In genomic region chr9:96866196-96866595, GRCm38 (mm10) we compare ENCODE assay signal across 21 mouse cellular contexts. TPM values are rescaled to one million over a fixed set of nuclear protein-coding genes. Genes with fewer than 3 reads are reported as not detected.
DNase-seq lines count a peak whose midpoint lies in the region; ATAC-seq and TF ChIP-seq lines count a peak whose summit lies in the region.
"Had no signal": no experiment of that assay in that cellular context is flagged by ENCODE, and none has a peak within 500 bp of the region (broad histone marks: within the 10 kb centered on the region; RNA-seq: fewer than 3 reads in every experiment).

No protein-coding gene starts in this region.

- H3K4me3 ChIP-seq in kidney, adult 2 months (ENCODE audit: insufficient read depth, low read depth, low read length) = no peak overlapping the region
- H3K4me3 ChIP-seq in layer of hippocampus, adult 2 months = no peak overlapping the region; the same call in 1 of the 2 replicates
- no peak overlapping the region for H3K4me3 ChIP-seq in midbrain, embryonic 15.5 days
- H3K4me3 ChIP-seq: heart, adult 2 months; heart, embryonic 13.5 days; limb, embryonic 15.5 days had no signal

- H3K4me2 ChIP-seq in midbrain, embryonic 15.5 days = no peak overlapping the region
- H3K4me2 ChIP-seq: heart, embryonic 13.5 days; limb, embryonic 15.5 days; lung, embryonic 14.5 days had no signal

- H3K9ac ChIP-seq in midbrain, embryonic 15.5 days = no peak overlapping the region
- H3K9ac ChIP-seq: heart, embryonic 13.5 days; limb, embryonic 15.5 days; liver, embryonic 14.5 days; lung, embryonic 14.5 days had no signal

- H3K9me3 ChIP-seq in midbrain, embryonic 15.5 days = no peaks in the 10 kb centered on the region
- H3K9me3 ChIP-seq: heart, embryonic 13.5 days; limb, embryonic 15.5 days had no signal

- H3K27ac ChIP-seq in kidney, adult 2 months (ENCODE audit: insufficient read depth, low read depth, low read length) = no peak overlapping the region
- H3K27ac ChIP-seq in layer of hippocampus, adult 2 months = peak overlapping the region; percentile 64; the same call in 1 of the 2 replicates
- H3K27ac ChIP-seq in midbrain, embryonic 15.5 days = peak overlapping the region; percentile 39; the same call in 1 of the 2 replicates
- H3K27ac ChIP-seq: heart, adult 2 months; heart, embryonic 13.5 days; limb, embryonic 15.5 days; liver, embryonic 14.5 days; stomach, postnatal 0 days had no signal

- WGBS in kidney, adult 2 months = 69% methylated on average over 5 of the region's 5 CpGs
- WGBS in midbrain, embryonic 15.5 days = 98% methylated on average over 5 of the region's 5 CpGs

- H3K27me3 ChIP-seq in kidney, adult 2 months (replicated peaks; ENCODE audit: control insufficient read depth, insufficient read depth, low read length) = no peaks in the 10 kb centered on the region
- H3K27me3 ChIP-seq in midbrain, embryonic 15.5 days (replicated peaks) = no peaks in the 10 kb centered on the region
- H3K27me3 ChIP-seq: heart, embryonic 13.5 days; limb, embryonic 15.5 days had no signal

- no peak for TF ChIP-seq POLR2A in kidney, adult 2 months (IDR thresholded peaks at IDR 0.05; ENCODE audit: low read depth, low read length)

- DNase-seq in adrenal gland, postnatal 14 days = peak; percentile 49
- no peak for DNase-seq in adrenal gland, postnatal 10 days
- peak; percentile 34 for DNase-seq in kidney, adult 2 months
- no peak for DNase-seq in kidney, adult 11 months
- DNase-seq in layer of hippocampus, adult 2 months (ENCODE audit: low spot score in 2 of 2) = no peak
- no peak for DNase-seq in layer of hippocampus, adult 18-20 months (ENCODE audit: low spot score in 2 of 2)
- no peak for DNase-seq in testis, postnatal 14 days (ENCODE audit: low spot score)
- DNase-seq: cerebellum, adult 11-12 months; cerebellum, postnatal 10 days; gastrocnemius, postnatal 36 days; heart, adult 2 months; heart, postnatal 14 days; layer of hippocampus, adult 9-11 months; left cerebral cortex, postnatal 4 days; lung, embryonic 14.5 days; right cerebral cortex, postnatal 14 days had no signal

- TF ChIP-seq CTCF in kidney, adult 2 months (conservative IDR thresholded peaks at IDR 0.05; ENCODE audit: insufficient read depth, insufficient read length, low read depth, low read length) = no peak
- TF ChIP-seq CTCF in layer of hippocampus, adult 2 months (conservative IDR thresholded peaks at IDR 0.05) = no peak

- ATAC-seq in midbrain, embryonic 15.5 days (replicated peaks) = no peak

- H3K4me1 ChIP-seq in kidney, adult 2 months (ENCODE audit: control insufficient read depth, insufficient read depth, low read length) = peaks cover 6% of the 10 kb centered on the region; the same call in 1 of the 2 replicates
- H3K4me1 ChIP-seq in midbrain, embryonic 15.5 days = peaks cover 23% of the 10 kb centered on the region

- no peaks in the 10 kb centered on the region for H3K36me3 ChIP-seq in kidney, adult 2 months (ENCODE audit: control insufficient read depth, insufficient read depth, low read length)
- no peaks in the 10 kb centered on the region for H3K36me3 ChIP-seq in midbrain, embryonic 15.5 days (replicated peaks)
- H3K36me3 ChIP-seq: heart, embryonic 13.5 days; limb, embryonic 15.5 days had no signal

RNA-seq across cellular contexts. Expression of gene Pxylp1, which starts 26.3 kb away (rescaled TPM):
- 8.0 and 8.4 TPM in 2 replicates for total RNA-seq in adrenal gland, postnatal 14 days (2021)
- 10 to 100 TPM in 1 of 2 experiments, 1 to 10 TPM in 1; 8.8 to 11.0 TPM for total RNA-seq in adrenal gland, postnatal 10 days (2021)
- 7.6 and 10.7 TPM in 2 replicates for polyA plus RNA-seq in kidney, adult 2 months (2012; rRNA removed)
- 10 to 100 TPM; 17.7 to 20.2 TPM for total RNA-seq in layer of hippocampus, adult 2 months (2021)
- total RNA-seq in layer of hippocampus, adult 18-20 months (2021) = 10 to 100 TPM; 18.7 to 23.6 TPM
- 42.4 and 48.6 TPM in 2 replicates for polyA plus RNA-seq in midbrain, embryonic 15.5 days (2015; fragmentation: Nextera tagmentation; extraction: Ambion mirVana)

Comparison
In these comparisons a context has a peak if more than half of its experiments do, and no peak if none do; other contexts are left out.
1. DNase-seq: peak in adrenal gland, postnatal 14 days (single experiment) and kidney, adult 2 months (single experiment); none in adrenal gland, postnatal 10 days (single experiment), kidney, adult 11 months (single experiment), layer of hippocampus, adult 2 months (0 of 2), layer of hippocampus, adult 18-20 months (0 of 2) and testis, postnatal 14 days (single experiment).